Mouse (Mus musculus): ENCODE measurements around the gene Lmf1.

GRCm38 (mm10) chr17:25711136-25711535 lies 132.3 kb downstream of the Lmf1 start:
- TF ChIP-seq MYOG (IDR thresholded peaks at IDR 0.05; ENCODE audit: control insufficient read depth in 1 of 3, insufficient read depth in 1 of 3, insufficient read length in 2 of 3, low read depth in 2 of 3), result peak in 1 of 3 experiments; percentile 51
- TF ChIP-seq POLR2A (IDR thresholded peaks at IDR 0.05; ENCODE audit: insufficient read length, low read depth), result no peak
- no peak for TF ChIP-seq E2F4 (IDR thresholded peaks at IDR 0.05; ENCODE audit: insufficient read depth)
- TF ChIP-seq TCF12 (IDR thresholded peaks at IDR 0.05; ENCODE audit: insufficient read depth, poor library complexity, severe bottlenecking), result no peak
- no peak for TF ChIP-seq MAX (IDR thresholded peaks at IDR 0.05; ENCODE audit: low read depth)
- TF ChIP-seq TCF3 (IDR thresholded peaks at IDR 0.05; ENCODE audit: insufficient read length, low read depth), result no peak
- TF ChIP-seq USF1 (IDR thresholded peaks at IDR 0.05; ENCODE audit: low read depth), result no peak
- no peak for TF ChIP-seq REST (IDR thresholded peaks at IDR 0.05; ENCODE audit: insufficient read depth, insufficient read length)
- TF ChIP-seq POLR2AphosphoS2 (IDR thresholded peaks at IDR 0.05; ENCODE audit: insufficient read length, low read depth), result no peak
- no peak for TF ChIP-seq CEBPB (IDR thresholded peaks at IDR 0.05; ENCODE audit: insufficient read depth, poor library complexity, severe bottlenecking)
- TF ChIP-seq MYOD1 (IDR thresholded peaks at IDR 0.05; ENCODE audit: control insufficient read depth in 1 of 3, insufficient read length in 2 of 3, low read depth in 2 of 3), result peak; percentile 49 to 88 (median 86)
- no peak for TF ChIP-seq SRF (IDR thresholded peaks at IDR 0.05; ENCODE audit: control insufficient read depth, insufficient read length, low read depth)
